Mouse (Mus musculus) 3T3-L1 (cell line): ENCODE data around the gene Hbq1a.

Source experiments
- DNase-seq: peaks from one replicate; pipeline ENCODE4 v3.0.0-alpha.2; 2015; ENCODE audit warnings: low read depth, low spot score

Gene Hbq1a

DNA sequence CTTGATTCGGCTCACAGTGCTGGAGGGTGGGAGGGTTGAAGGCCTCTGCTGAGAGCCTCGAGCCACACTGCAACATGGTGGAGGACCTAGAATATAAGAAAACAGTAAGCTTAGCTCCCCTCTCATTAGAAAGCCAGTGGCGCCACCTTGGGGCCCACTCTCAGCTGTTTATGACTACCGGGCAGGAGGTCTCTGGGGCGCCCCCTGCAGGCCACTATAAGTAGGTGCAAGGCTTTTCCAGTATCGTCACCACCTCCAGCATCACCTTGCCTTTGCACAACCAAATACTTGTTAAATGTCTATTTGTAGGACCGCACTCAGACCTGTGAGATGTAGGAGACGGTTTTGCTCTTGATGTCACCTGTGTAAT lies 21.3 kb downstream of the Hbq1a start:
- DNase-seq, result peak; percentile 85

DNA sequence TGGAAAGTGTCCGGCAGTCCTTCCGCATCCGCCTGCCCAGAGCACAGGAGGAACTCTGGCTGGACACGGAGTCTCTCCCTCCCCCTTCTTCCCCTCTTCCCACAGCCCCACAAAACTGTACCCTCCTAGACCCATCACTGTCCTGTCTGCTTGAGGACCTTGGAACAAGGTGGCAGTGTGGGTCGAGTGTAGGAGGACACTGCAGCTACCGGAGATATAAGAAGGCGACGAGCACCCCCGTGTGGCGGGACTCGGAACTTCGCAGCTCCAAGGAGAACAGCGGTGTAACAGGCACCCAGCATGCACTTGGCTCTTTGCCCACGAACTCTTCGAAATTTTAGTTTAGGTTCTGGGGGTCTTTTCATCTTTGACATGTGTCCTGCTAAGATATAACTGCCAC lies 24.7 kb downstream of the Hbq1a start:
- DNase-seq, result peak; percentile 85

DNA sequence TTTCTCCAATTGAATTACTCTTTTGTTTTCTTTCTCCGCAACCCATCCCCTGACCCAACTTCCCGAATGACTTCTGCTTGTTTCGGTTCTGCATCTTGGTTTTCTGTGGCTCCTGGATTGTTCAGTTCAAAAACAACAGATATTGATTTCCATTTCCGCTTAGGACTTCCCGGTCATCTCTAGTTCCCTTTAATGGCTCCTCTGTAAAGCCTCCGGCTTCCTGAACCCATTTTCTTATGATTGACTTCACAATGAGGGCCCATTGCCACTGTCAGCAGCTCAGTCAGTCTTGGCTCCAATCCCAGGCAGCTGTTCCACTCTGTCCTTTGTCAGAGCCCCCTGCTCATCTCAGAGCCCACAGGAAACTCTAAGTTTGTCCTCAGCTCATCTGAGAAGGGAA lies 31.2 kb downstream of the Hbq1a start:
- DNase-seq, result no peak

DNA sequence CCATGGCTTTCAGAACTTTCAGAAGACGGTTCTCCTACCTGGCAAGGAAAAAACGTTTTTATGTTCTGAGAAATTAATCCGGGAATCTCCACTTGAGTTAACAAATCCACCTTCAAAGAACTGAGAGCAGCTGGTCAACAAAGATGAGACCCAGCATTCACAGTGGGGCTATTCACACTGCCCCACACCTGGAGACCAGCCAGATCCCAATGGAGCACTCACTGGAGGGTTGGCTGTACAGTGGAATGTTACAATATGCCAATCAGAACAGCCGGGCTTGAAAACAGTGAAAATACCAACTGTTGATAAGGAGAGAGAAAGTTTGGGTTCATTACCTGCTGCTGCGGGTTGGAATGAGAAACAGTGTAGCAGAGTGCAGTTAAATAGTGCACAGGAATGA lies 32.0 kb downstream of the Hbq1a start:
- no peak for DNase-seq

DNA sequence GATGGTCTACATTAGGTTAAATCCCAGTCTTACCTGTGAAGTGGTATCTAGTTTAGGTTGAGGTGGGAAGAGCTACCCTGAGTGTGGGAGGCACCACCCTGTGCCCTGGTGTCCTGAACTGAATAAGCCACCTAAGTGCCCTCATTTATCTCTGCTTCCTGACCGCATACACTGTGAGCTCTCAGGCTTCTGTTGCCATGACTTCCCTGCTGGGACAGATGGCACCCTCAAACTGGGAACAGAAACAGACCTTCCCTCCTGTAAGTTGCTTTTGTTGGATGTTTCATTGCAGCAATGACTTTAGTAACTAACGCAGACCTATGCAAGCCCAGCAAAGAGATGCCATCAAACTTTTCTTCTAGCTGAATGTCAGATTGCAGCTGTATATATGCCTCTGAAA lies 33.4 kb downstream of the Hbq1a start:
- no peak for DNase-seq

DNA sequence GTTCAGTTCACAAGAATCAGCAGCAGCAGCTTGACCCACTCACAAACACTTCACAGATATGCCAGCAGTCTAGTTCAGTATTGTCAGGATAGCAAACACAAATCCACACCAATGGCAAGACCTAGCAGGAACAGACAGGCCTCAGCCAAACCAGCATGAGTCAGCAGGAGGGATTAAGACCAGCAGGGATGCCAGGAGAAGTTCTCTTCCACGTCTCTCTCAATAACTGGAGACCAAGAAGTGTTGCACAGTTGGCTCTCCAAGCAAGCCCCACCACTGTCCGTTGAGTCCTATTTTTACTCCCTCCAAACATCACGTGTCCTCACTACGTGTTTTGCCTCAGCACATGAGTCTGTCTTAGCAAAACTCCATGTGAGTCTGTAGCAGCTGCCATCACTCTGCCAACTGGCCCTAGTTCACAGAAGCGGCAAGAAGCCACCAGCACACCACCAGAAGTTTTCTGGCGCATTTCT lies 36.6 kb downstream of the Hbq1a start:
- DNase-seq, result peak; percentile 52

DNA sequence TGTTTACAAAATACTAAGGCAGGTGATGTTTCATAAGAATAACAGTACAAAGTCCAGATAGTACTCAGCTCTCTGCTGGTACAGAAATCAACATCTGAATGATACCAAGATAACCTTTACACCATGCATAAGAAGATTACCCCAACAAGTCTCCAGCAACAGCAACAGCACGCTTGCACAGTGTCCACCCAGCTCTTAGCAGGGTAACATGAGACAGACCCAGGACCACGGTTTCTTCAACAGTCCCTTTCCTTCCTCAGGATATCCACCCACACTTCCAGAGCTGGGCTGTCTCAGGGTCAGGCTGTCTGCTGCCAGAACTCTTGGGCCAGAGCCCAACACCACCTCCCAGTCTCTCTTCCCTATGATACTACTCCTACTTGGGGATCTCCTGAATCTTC lies 39.3 kb downstream of the Hbq1a start:
- no peak for DNase-seq

DNA sequence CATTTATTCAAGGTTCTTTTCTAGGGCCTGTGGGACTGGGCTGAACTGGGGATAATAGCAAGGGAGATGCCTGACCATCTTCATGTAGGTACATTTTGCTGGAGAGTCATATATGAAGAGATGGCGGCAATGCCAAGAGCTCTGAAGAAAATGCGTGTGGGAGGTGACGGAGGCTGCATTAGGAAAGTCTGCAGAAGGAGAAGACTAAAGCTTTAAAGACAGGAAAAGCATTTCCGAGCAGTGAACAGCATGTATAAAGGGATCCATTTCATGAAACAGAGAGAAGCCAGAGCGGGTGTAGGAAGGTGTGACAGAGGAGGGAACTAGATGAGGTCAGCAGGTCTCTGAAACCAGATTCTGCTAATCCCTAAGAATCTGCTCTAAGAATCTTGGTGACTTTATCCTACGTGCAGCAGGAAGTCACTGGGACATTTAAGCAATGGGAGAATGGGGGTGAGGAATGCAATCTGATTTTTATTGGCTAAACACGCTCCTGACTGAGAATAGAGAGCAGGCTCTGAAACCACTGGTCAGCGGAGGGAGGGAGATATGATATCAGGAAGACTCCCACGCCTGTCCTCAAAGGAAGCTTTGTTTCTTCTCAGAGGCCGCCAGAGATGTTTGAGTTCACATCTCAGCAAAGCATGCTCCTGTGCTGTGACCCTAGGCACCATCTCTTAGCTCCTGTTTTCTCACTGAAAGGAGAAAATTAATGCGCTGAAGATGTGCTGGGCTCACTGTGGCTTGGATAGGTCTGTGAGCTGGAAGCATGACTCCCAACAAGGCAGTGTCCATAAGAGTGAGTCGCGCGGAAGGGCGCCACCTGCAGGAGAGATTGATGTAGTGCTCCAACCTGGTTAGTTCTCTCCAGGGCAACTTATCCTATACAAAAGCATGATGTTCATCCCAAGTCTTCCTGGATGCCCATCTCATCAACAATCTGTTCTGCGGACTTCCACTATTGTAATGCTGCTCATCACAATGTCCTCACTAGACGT lies 40.9 kb downstream of the Hbq1a start:
- peak; percentile 74 for DNase-seq

DNA sequence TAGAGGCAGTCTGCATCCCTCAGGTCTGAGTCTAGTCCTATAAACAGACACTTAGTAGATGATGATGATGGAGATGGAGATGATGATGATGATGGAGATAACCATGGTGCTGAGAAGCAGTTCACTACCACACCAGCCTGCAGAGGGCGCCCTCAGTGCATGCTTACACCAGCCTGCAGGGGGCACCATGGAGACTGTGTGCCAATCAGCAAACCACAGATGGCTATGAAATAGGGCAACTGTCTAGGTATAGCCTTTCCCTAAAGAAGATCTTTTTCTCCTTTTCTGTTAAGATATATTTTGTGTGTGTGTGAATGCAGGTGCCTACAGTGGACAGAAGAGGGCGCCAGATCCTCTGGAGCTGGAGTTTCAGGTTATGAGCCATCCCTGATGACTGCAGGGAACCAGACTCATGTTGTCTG lies 42.9 kb downstream of the Hbq1a start:
- peak; percentile 78 for DNase-seq

DNA sequence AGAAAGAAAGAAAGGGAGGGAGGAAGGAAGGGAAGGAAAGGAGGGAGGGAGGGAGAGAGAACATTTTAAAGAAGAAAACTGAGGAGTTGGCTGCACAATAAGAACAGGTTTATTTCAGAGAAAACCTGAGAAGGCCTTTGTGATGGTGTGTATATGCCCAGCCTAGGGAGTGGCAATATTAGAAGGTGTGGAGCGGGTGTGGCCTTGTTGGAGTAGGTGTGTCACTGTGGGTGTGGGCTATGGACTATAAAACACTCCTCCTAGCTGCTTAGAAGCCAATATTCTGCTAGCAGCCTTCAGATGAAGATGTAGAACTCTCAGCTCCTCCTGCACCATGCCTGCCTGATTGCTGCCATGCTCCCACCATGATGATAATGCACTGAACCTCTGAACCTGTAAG lies 43.5 kb downstream of the Hbq1a start:
- no peak for DNase-seq

DNA sequence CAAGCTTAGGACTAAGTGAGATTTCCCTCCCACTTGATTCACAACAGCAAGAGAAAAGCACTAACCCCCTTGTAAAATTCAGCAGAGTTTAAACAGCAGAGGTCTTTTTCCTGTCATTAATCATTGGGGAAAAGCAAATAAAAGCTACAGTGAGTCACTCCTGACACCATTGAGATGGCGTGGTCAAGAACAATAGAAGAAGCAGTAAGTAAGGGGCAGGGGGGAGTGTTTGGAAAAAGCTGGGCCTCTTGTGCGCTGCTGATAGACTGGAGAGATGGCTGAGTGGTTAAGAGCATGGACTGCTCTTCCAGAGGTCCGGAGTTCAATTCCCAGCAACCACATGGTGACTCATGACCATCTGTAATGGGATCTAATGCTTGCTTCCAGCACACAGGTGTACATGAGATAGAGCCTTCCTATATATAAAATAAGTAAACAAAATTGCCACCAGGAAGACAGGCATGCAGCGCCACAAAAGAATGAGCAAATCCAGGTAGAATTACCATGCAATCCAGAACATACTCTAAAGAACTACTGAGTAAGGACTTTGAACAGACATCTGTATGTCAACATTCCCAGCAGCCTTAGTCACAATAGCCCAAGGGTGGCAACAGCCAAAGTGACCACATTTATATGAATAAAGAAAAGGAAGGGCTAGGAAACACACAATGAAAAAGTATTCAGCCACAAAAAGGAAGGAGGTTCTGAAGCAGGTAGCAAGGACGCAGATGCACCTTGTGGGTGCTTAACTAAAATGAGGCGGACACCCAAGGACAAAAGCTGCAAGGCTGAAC lies 45.8 kb downstream of the Hbq1a start:
- DNase-seq, result peak; percentile 84

DNA sequence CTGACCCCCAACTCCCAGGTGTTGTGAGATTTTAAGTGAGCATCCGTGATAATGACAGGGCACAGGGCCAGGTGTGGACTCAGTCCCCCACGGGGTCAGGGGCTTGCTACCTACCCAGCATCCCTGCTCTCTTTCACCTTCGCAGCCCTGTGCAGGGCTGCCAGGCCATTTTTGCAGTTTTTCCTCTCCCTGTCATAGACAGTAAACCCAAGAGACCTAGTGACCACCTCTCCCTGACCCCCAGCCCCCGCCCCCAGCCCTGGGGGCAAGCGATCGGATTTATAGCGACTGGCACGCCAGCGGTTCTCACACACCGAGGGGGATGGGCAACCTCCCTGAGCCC lies 47.4 kb downstream of the Hbq1a start:
- no peak for DNase-seq

DNA sequence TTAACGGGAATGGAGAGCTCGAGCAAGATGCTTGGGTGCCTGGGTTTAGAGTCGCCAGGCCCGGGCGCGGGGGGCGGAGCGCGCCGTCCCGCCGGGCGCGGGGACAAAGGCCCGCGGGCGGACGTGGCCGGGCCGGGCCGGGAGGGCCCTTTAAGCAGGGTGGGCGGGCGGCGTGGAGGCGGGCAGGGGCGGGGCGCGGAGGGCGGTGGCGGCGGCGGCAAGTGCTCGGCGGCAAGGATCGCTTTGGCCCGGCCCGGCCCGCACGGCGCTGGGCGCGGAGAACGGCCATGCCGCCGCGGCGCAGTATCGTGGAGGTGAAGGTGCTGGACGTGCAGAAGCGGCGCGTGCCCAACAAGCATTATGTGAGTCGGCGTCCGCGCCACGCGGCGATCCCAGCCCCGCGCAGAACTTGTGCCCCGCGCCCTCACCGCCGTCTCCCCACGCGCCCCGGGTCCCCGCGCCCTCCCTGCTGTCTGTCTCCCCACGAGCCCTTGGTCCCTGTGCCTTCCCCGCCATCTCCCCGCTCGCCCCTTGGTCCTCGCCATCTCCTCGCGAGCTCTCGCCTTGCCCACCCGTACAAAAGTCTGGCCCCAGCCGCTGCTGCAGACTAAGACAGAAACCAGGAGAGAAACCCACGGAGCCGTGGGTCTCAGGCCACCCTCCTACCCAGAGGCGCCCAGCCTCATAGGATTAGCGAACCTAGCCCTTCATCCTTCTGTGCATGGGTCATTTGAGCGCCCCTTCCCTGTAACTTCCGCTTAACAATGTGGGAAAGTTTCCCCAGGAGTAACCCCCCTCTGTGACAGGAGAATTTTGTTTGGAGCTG lies 48.0 kb downstream of the Hbq1a start, which contains the start of gene Sh3pxd2b:
Gene Sh3pxd2b, plus strand, starts transcription at position 214 of the 826 bp plus-strand sequence.
- DNase-seq, result peak; percentile 40

DNA sequence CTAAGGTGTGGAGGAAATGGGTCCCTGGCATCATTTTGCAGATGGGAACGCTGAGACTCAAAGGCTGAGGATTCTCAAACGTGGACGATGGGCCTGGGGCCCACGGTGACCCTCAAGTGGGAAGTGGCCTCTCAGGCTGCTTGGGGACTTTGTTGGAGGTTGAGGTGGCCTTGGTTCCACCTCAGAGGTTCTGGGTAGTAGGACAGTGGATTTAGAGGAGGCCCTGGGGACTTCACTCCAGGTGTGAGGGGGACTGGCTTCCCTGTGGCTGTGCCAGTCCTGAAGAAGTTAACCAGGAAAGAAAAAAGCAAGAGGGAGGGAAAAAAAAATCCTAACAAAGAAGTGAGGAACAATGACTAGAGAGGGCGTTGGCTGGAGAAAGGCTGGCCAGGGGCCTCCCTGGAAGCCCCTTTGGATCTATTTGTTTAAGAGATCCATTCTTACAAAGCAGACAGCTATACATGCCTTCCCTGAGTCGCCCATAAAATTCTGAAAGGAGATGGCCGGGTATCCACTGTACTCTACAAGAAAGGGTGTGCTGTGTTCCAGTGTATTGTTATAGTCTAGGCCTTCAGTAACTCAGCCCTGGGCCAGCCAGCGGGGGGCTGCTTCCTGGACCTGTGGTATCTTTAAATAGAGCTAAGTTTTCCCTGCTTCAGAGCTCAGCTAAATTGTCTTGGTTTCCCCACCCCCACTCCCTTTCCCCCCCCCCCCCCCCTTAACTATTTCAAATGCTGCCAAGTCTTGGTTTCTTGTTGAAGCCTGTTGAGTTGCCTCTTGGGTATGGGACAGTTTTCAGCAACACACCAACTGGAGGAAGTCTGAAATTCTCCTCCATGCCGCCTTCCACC lies 48.8 kb downstream of the Hbq1a start:
- peak; percentile 38 for DNase-seq

DNA sequence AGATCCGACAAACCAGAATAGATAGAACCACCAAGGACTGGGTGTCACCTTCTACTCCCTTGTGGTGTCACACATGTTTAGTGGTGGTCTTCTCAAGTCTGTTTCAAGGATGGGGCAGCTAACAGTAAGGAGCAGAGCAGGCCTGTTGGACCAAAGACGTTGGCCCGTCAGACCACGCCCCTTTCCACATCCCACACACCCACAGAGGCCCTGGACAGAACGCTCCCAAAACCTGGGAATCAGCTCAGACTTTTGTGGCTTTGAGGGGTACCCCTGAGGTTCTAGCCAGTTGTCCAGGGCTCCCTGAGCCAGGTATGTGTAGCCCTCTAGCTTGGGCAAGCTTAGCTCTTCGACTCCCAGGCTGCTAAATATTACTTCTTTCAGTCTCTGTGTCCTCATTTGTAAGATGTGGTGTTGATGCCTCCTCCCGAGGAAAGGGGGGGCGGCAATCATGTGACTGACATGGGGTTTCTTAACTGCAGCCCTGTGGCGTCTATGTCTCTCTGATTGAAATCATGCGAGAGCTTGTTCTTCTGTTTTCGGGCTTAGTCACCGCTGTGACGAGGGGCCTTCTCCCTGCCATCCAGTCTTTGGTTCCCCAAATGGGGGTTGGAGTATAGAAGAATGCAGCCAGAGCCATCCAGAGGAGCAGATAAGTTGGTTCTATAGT lies 49.5 kb downstream of the Hbq1a start:
- DNase-seq, result peak; percentile 50
